Mouse (Mus musculus) Patski (cell line): ENCODE measurements at regions not wholly inside any gene's neighbourhood (a gene's known extent, or its start where the extent isn't known, plus 50 kb on each side); places are given as distances from the start of the nearest gene placed in this dataset.
A peak's percentile ranks its signal among the peaks of the same experiment; 100 is the strongest.

ENCODE experiments used
- ATAC-seq: fragments of 100-300 bp; one replicate; pipeline ENCODE4 v1.8.0; 2021
- CTCF ChIA-PET: fragments of 350-600 bp; sonication (Branson Sonifier 250); formaldehyde crosslinking; loops from one replicate; lab custom pipeline; 2022; ENCODE audit warnings: inconsistent platforms; lab: Charles Lee
- POLR2A ChIA-PET: fragments of 350-600 bp; sonication (Branson Sonifier 250); formaldehyde crosslinking; loops from one replicate; lab custom pipeline; 2022; ENCODE audit warnings: antibody characterized with exemption, inconsistent platforms; lab: Charles Lee
- DNase-seq: peaks from one replicate; pipeline ENCODE4 v3.0.0-alpha.2; 2011; ENCODE audit warnings: low read depth, low spot score
- H3K27me3 ChIP-seq: fragments of 371-371 bp; one replicate; pipeline ENCODE4 v1.5.1; 2021
- CTCF ChIP-seq: fragments of 100-300 bp; IDR thresholded peaks from one replicate; pipeline ENCODE4 v1.5.1; 2021
- in situ Hi-C: fragments of 300-500 bp; cut with MboI; formaldehyde crosslinking; loops from 3 replicates; pipeline ENCODE4 v1.11.1; 2018; ENCODE audit warnings: low pct_unique_long_range_greater_than_20kb, mixed read lengths

- TF ChIP-seq CTCF = no peak
- POLR2A ChIA-PET = interaction anchor here (1.6 kb wide), 1 partner anchor 14 kb away, joined by 5 read pairs; no protein-coding TSS in a partner anchor
- ATAC-seq (no peak), DNase-seq (no peak)
- in situ Hi-C loops = no loop called here
- no peaks in the 10 kb centered on the region for H3K27me3 ChIP-seq
- CTCF ChIA-PET = interaction anchor here (1.2 kb wide), 1 partner anchor 15 kb away, joined by 4 read pairs; no protein-coding TSS in a partner anchor
Observed at GRCm38 (mm10) chr8:128268010-128268409, 90.4 kb upstream of the Nrp1 start.

- POLR2A ChIA-PET = interaction anchor here (0.6 kb wide), 1 partner anchor 35 kb away, joined by 6 read pairs; no protein-coding TSS in a partner anchor
- in situ Hi-C loops = no loop called here
- CTCF ChIA-PET = interaction anchor here (0.9 kb wide), 1 partner anchor 9 kb away, joined by 3 read pairs; no protein-coding TSS in a partner anchor
- DNase-seq = no peak
- TF ChIP-seq CTCF = no peak
- no peaks in the 10 kb centered on the region for H3K27me3 ChIP-seq
- ATAC-seq = no peak
Observed at GRCm38 (mm10) chr8:128269546-128269945, 88.9 kb upstream of the Nrp1 start.

GRCm38 (mm10) chr8:128272866-128273344 is 85.5 kb upstream of the Nrp1 start:
- peak; percentile 92 for ATAC-seq
- TF ChIP-seq CTCF = no peak
- POLR2A ChIA-PET = no interaction called here
- in situ Hi-C loops = no loop called here
- DNase-seq = peak; percentile 71
- CTCF ChIA-PET = interaction anchor here (0.8 to 1.4 kb wide), 2 partner anchors 10 to 53 kb away, joined by 3 read pairs; no protein-coding TSS in a partner anchor
- no peaks in the 10 kb centered on the region for H3K27me3 ChIP-seq

GRCm38 (mm10) chr8:128276475-128276874 is 81.9 kb upstream of the Nrp1 start:
- DNase-seq = no peak
- no peaks in the 10 kb centered on the region for H3K27me3 ChIP-seq
- ChIA-PET POLR2A (no interaction called here), CTCF (interaction anchor here (0.9 kb wide), 1 partner anchor 43 kb away, joined by 3 read pairs; no protein-coding TSS in a partner anchor)
- in situ Hi-C loops = no loop called here
- no peak for TF ChIP-seq CTCF
- ATAC-seq = no peak

GRCm38 (mm10) chr8:128282802-128283201 is 75.6 kb upstream of the Nrp1 start:
- CTCF ChIA-PET = interaction anchor here (0.9 kb wide), 1 partner anchor 8 kb away, joined by 3 read pairs; no protein-coding TSS in a partner anchor
- no peak for DNase-seq
- in situ Hi-C loops = no loop called here

GRCm38 (mm10) chr8:128283365-128283764 is 75.0 kb upstream of the Nrp1 start:
- POLR2A ChIA-PET = no interaction called here
- in situ Hi-C loops = no loop called here
- CTCF ChIA-PET = no interaction called here

More at GRCm38 (mm10) chr8:128282802-128283201, 75.6 kb upstream of the Nrp1 start:
- POLR2A ChIA-PET = no interaction called here
- ATAC-seq = no peak
- no peak for TF ChIP-seq CTCF
- H3K27me3 ChIP-seq = no peaks in the 10 kb centered on the region

GRCm38 (mm10) chr8:128284816-128285215 is 73.6 kb upstream of the Nrp1 start:
- POLR2A ChIA-PET = no interaction called here
- DNase-seq = no peak

More at GRCm38 (mm10) chr8:128283365-128283764, 75.0 kb upstream of the Nrp1 start:
- DNase-seq (no peak), ATAC-seq (no peak)
- no peak for TF ChIP-seq CTCF
- H3K27me3 ChIP-seq = no peaks in the 10 kb centered on the region

GRCm38 (mm10) chr8:128290076-128290475 is 68.3 kb upstream of the Nrp1 start:
- CTCF ChIA-PET = no interaction called here
- in situ Hi-C loops = no loop called here
- no peaks in the 10 kb centered on the region for H3K27me3 ChIP-seq
- TF ChIP-seq CTCF = no peak
- POLR2A ChIA-PET = interaction anchor here (0.8 kb wide), 1 partner anchor 11 kb away, joined by 3 read pairs; no protein-coding TSS in a partner anchor
- no peak for ATAC-seq
- no peak for DNase-seq

More at GRCm38 (mm10) chr8:128284816-128285215, 73.6 kb upstream of the Nrp1 start:
- no peak for ATAC-seq
- in situ Hi-C loops = no loop called here
- TF ChIP-seq CTCF = no peak
- no peaks in the 10 kb centered on the region for H3K27me3 ChIP-seq
- CTCF ChIA-PET = no interaction called here

GRCm38 (mm10) chr8:128292394-128292793 is 66.0 kb upstream of the Nrp1 start:
- no peak for DNase-seq
- ChIA-PET CTCF (no interaction called here), POLR2A (no interaction called here)
- in situ Hi-C loops = no loop called here
- no peaks in the 10 kb centered on the region for H3K27me3 ChIP-seq
- no peak for TF ChIP-seq CTCF
- no peak for ATAC-seq

- ChIA-PET CTCF (interaction anchor here (1.4 kb wide), 1 partner anchor 11 kb away, joined by 5 read pairs; no protein-coding TSS in a partner anchor), POLR2A (no interaction called here)
- DNase-seq = no peak
- ATAC-seq = no peak
- in situ Hi-C loops = no loop called here
- H3K27me3 ChIP-seq = no peaks in the 10 kb centered on the region
- TF ChIP-seq CTCF = no peak
Observed at GRCm38 (mm10) chr8:128296728-128297380, 61.5 kb upstream of the Nrp1 start.

- in situ Hi-C loops = no loop called here
- ATAC-seq = no peak
- ChIA-PET POLR2A (no interaction called here), CTCF (interaction anchor here (0.6 kb wide), 1 partner anchor 139 kb away, joined by 3 read pairs; no protein-coding TSS in a partner anchor)
- TF ChIP-seq CTCF = no peak
- H3K27me3 ChIP-seq = no peaks in the 10 kb centered on the region
- no peak for DNase-seq
Observed at GRCm38 (mm10) chr8:128302322-128302721, 56.1 kb upstream of the Nrp1 start.
